Mouse (Mus musculus) lung, postnatal 0 days (tissue): ENCODE data around the gene Rhobtb1.

Source experiments
- CTCF ChIP-seq: IDR thresholded peaks from 2 replicates; pipeline ENCODE4 v1.5.1; 2016; ENCODE audit warnings: antibody characterized with exemption, mild to moderate bottlenecking
- EP300 ChIP-seq: IDR thresholded peaks from 2 replicates; pipeline ENCODE4 v1.6.1; 2016; ENCODE audit warnings: antibody characterized with exemption, mild to moderate bottlenecking, control low read depth

DNA sequence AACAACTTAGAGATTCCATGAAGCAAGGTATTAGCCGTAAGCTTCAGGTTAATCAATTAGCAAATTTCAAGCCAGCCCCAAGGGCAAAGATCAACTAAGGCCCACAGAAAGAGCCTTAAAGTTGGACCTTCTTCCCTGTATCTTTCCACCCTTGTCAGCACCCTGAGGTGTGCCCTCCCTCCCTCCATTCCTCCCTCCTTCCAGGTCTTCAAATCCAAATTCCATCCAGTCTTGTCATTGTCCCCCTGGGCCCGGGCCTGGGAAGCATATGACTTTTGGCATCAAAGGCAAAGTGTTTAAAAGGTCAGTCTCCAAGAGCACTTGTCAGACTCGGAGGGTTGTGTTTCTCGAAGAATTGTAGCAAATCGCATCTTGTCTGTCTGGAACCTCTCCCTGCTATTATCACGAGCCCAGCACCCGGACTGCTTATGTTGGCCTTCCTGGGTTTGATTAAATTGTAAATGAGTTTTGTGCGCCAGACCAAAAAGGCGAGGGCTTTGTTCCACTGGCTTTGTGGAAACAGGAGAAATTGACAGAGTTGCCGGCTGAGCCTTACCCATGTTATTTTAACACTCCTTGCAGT is 116.9 kb downstream of the Rhobtb1 start:
- TF ChIP-seq CTCF, result no peak
- no peak for TF ChIP-seq EP300
